Mouse (Mus musculus) right cerebral cortex, postnatal 14 days (tissue): Measurements from ENCODE around the gene Nkapl.
A peak's percentile ranks its signal among the peaks of the same experiment; 100 is the strongest.
"Not testable (repeated sequence)": the region's sequence is repeated elsewhere in the genome, so short reads cannot be mapped to it uniquely, and the experiment has no call there.

Experiments used
- DNase-seq: peaks from one replicate; pipeline ENCODE4 v3.0.0; 2022

The Nkapl gene

DNA sequence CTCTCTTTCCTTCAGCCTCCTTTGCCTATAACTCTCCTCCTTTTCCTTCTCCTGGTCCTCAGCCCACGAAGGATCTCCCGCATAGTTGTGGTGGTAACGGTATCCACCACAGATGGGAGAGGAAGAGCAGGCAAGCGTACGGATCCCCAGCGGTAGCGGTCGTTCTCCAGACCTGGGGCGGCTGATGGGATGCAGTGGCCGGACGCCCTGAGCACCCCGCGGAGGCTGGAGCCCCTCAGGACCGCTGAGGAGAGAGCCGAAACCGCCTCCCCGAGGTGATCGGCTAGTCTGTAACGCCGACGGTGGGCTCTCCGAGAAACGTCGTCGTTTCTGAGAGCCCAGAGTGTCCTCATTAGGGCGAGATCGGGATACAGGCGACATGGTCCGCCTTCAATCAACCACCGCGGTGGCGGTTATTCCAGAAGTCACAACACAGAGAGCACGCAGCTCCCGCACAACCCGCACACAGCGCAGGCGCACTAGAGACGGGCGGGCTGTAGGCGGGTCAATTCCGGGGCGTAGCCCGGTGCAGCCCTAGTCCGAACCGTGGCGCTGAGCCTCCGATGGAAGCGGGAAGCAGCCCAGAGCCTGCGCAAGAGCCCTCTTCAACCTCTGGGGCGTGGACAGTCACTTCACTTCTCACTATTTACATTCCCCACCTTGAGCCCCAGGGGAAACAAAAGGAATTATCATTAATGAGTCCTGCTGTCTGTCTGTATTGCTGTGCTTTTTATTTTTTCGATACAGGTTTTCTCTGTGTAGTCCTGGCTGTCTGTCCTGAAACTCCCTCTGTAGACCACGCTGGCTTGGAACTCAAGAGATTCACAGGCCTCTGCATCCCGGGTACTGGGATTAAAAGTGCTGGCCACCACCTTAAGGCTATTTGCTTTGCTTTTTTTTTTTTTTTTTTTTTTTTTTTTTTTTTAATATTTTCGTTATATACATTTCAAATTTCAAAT is at the start of gene Nkapl:
TSS of gene Nkapl (minus strand) at position 449 of the 959 bp plus-strand sequence.
- DNase-seq: peak; percentile 71

DNA sequence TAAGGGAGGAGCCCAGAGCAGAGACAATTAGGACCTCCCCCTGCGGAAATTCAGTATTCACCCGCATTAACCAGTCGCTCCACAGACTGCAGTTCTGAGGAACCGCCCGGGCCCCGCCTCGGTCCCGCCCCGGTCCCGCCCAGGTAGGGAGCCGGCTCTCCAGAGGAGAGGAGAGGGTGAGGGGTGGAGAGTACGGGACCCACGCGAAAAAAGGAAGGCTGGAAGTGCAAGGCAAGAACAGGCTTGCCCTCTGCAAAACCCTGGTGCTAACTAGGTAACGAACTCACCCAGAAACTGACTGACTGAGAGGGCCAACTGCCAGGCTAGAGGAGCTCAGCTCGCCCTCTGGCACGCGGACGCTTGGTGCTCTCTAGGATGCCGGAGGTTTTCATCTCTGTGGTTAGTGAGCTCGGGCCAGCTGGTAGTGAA is 37.9 kb upstream of the Nkapl start:
- peak; percentile 60 for DNase-seq

DNA sequence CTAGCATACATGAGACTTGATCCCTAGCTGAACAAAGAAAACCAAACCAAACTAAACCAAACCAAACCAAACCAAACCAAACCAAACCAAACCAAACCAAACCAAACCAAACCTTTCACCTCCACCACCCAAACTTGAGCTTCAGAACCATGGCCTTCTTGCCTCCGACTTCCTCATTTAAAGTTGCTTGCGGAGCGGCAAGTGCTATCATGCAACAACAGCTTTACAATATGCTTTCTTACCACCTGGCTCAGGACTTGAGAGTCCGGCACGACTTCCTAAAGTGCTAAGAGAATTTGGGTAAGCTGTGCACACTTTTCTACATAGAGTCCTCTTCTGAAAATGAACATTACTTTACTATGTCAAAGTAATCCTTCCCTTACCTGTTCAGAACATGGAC is 34.0 kb upstream of the Nkapl start:
- DNase-seq: no peak

DNA sequence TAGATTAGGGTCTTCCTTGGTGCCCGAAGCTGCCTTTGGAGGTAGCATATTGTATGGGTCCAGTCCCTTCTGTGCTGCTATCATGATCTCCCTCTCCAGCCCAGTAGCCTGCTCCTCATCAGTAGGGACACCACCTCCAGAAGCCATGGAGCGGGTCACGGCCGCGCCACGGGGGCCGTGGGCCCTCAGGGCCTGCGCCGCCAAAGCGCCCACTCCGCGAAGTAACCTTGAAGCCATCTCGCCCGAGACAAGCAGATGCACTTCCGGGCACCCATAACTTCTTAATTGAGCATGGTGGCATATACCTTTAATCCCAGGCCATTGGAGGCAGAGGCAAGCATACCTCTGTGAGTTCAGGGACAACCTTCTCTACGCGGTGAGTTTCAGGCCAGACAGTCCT is 32.9 kb upstream of the Nkapl start, which contains the start of gene Gm11273:
TSS of gene Gm11273 (minus strand) at position 237 of the 400 bp plus-strand sequence.
- DNase-seq: not testable (repeated sequence)

DNA sequence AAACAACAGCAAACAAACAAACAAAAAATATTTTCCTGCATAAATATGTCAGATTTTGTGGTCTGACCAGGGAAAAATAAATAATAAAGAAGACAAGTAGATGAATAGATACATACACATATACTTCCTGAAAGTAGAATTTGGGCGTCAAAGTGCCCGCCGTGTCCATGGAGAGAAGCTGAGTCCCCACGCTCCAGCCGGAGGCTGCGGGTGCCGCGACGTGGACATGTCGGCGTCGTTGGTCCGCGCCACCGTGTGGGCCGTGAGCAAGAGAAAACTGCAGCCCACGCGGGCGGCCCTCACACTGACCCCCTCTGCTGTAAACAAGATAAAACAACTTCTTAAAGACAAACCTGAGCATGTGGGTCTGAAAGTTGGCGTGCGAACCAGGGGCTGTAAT is 26.8 kb upstream of the Nkapl start, which contains the start of gene AK157302:
TSS of gene AK157302 (plus strand) at position 144 of the 400 bp plus-strand sequence.
- DNase-seq: peak; percentile 14

DNA sequence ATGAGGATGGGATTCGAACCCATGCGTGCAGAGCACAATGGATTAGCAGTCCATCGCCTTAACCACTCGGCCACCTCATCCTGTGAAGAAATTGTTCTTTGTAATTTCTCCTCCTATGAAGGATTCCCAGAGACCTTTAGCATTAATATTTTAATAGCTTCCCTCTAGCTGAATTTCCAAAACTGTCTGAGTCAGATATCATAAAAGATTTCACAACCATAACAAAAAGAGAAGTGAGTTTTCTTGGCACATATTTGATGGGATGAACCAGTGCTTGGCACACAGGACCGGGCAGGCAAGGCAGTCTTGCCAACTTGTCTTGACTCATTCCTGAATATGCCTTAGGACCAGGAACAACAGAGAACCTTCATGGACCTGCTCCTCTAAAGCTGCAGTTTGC is 24.5 kb upstream of the Nkapl start:
- DNase-seq: no peak

DNA sequence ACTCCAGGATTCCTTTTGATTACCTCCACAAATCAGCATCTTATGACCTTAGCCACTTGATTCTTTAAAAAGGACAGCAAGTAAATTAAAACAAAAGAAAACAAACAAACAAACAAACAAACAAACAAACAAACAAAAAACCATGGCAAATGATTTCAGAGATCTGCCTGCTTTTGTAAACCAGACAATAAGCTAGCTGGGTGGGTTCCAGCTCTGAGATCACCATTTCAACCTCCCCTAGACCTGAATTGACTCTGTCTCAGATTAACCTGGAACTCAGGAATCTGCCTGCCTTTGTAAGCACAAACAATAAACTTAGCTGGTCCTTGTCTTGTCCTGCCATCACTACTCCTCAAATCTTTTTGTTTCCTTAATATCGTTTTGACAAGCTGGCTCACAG is 18.6 kb upstream of the Nkapl start:
- no peak for DNase-seq

DNA sequence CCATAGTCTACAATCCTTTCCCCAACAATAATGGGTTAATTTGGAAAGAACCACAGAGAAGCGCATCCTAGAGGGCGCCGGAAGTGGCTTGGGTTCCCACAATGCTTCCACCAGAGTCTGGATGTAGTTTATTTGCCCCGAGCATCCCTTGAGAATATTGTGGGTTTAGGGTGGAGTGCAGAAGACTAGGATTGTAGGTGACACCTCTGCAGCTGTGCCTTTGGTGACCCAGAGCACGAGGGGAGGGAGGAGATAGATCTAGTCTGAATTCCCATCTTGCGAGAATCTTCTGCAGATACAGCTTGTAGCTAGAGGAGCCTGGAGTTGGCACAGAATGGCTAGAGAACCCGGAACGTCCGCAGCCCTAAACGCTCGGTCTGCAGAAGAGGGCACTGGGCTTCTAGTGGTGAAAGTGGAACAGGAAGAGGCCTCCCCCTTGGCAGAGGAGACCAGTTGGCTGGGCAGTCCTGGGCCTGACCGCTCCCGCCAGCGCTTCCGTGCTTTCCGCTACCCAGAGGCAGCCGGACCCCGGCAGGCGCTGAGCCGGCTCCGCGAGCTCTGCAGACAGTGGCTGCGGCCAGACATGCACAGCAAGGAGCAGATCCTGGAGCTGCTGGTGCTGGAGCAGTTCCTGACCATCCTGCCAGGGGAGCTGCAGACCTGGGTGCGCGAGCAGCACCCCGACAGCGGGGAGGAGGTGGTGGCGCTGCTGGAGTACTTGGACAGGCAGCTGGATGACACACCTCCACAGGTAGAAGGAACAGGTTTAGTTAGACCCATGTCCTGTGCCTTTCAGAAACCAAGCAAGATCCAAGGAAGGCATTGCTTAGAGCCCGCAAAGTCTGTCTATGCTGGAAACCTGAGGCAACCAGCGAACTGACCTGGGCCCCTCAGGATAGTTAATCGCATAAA is 10.7 kb upstream of the Nkapl start, which contains the start of the genes Zkscan4 and Gm10065:
TSS of gene Zkscan4 (plus strand) at position 149 of the 912 bp plus-strand sequence.
TSS of gene Gm10065 (minus strand) at position 683 of the 912 bp plus-strand sequence.
- DNase-seq: peak; percentile 72

DNA sequence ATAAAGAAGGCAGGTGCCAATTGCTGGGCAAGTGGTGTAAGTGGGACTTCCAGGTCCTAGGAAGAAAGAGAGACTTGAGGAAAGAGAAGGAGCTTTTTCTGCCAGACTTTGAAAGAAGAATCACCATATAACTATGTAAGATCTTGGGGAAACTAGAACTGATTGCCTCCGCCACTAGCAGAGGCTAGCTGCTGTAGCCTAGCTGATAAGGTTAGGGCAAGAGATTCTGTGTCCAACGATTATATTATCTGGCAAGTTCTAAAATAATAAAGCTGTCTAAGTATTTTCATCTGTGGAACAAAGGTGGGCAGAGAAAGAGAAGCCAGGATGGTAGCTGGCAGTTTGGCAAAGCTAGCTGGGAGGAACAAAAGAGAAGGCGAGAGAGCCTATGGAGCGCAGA is 4.1 kb upstream of the Nkapl start:
- no peak for DNase-seq

DNA sequence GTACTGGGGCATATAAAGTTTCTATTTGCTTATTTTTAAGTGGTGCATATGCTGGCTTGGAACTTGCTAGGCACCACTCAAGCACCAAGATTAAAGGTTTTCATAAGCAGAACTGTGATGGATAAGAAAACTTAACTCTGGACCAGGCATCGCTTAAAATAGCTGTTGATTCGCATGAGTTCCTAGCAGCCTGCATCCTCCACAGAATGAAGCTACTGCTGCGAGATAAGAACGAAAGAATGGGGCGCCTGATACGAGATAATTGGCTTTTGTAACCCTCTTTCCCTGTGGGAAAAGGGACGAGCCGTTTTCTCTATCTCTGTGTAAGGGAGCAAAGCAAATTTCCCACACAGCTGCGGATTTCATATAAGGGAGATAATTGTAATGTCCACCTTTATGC is 788 bp upstream of the Nkapl start:
- DNase-seq: no peak

DNA sequence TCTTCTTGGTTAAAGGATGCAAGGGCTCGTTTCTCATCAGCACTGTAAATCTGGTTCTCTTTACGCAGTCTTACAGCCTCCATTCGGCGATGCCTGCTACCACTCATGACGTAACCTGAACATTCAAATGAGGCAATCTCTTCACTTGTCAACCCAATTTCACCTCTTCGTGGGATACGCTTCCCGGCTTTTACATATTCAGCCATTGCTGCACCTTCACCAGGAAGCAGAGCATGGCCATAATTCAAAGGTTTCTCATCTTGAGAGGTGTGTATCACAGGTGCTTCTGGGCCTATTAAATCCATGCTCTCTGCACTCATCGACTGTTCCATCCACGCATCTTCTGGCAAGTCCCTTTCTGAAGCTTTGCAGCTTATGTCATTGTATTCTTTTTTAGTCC is 973 bp downstream of the Nkapl start:
- DNase-seq: no peak

DNA sequence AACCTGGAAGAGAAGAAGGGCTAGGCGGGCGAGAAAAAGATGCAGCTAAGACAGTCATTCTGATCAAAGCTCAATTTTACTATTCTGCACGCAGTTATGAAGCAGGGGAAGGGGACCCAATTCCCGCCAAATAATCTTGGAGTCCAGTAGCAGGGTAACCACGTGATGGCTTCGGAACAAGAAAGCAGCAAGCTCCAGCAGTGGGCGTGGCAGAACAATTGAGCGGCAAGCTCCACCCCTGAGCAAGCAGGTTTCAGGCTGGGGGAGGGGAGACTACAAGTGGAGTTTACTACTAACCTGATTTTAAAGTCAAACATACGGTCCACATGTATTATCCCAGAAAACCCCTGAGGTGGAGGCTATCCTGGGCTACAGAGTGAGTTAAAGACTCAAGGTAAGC is 5.8 kb downstream of the Nkapl start:
- not testable (repeated sequence) for DNase-seq

DNA sequence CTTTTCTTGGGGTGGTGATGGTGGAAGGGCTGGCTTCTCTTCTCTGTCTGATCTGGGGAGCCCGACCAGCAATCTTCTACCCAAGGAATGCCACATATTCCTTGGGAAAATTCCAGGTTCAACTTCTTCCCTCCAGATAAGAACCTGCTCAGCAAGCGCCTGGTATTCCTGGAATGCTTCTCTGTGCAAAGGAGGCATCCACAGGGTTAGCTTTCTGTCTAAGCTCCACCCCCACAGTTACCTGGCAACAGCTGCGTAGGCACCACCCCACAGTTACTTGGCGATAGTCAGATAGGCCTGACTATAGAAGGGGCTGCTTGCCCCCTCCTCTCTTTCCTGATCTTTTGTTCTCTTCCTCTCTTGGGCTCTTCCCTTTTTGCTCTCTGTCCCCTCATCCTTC is 12.0 kb downstream of the Nkapl start:
- no peak for DNase-seq

DNA sequence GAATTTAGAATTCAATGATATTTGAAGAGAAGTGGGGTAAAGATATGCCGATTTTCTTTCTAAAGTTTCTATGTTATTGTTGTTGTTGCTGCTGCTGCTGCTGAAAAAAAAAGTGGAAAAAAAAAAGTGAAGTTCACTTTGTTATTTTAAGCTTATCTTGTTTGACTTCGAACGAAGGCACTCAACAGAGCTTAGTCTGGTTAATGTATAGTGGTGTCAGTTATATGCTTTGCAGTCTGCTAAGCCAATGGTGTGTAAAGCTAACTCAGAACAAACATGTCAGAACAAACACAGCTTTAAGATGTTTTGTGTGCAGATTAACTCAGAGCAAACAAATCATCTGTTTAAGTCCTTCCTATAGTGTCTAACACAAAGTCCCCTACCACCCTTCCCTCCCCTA is 14.2 kb downstream of the Nkapl start:
- DNase-seq: no peak

DNA sequence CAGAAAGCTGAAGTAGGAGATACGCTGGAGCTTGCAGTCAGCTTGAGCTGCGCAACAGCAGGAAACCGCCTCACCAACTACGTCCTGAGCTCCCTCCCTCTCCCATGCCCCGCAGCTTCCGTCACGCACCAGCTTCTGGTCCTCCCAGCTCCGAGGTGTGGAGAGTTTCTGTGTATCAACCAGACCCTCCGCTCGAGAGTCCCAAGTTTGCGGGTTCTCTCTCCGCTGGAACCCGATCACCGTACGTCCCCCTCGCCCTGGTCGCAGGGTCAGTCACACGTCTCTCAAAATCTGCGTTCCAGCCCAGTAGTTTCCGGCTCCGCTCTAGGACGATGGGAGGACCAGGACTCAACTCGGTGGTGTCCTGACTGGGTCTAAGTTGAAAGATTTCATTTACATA is 14.9 kb downstream of the Nkapl start, which contains the start of gene Zscan26:
TSS of gene Zscan26 (minus strand) at position 282 of the 400 bp plus-strand sequence.
- peak; percentile 70 for DNase-seq

DNA sequence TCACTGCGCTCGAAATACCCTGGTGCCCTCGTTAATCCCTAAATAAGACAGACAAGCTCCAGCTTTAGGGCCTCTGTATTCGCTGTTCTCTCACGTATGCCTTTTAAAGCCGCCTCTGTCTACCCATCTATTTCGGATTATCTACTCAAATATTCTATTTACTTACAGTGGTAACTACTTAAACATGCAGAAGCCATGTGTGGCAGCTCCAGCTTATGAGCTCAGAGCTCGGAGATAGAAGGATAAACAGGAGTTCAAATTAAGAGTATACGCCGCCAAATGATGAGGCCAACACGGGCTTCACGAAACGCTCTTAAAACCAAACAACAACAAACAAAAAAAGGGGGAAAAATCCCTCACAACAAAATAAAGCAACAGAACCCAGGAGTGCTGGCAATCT is 15.3 kb downstream of the Nkapl start:
- no peak for DNase-seq

DNA sequence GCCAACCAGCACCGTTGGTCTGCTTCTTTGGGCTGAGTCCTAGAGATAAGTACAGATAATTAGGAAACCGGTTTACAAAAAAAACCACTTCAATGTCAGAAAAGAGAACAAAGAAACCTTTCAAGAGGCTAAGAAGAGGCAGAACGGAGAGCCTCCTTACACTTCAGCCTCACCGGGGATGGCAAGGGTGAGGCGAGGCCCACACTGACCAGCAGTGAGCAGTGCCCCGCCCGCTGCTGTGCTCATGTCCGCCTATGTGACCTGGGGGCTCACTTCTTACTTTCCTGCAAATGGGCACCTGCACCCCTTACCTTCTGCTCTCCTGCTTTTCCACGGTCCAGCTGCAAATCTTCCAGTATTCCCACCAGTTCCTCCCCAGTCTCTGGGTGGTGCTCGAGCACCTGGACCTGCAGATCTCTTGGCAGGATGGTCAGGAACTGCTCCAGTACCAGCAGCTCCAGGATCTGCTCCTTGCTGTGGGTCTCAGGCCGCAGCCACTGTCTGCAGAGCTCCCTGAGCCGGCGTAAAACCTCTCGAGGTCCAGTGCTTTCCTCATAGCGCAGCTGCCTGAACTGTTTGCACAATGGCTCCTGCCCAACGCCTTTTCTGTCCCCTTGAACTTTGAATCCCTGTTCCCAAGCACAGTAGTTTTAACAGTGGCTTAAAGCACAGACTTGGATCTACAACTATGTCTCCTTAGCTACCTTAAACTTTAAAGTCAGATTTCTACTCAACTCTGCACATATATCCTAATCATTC is 20.3 kb downstream of the Nkapl start:
- DNase-seq: no peak

DNA sequence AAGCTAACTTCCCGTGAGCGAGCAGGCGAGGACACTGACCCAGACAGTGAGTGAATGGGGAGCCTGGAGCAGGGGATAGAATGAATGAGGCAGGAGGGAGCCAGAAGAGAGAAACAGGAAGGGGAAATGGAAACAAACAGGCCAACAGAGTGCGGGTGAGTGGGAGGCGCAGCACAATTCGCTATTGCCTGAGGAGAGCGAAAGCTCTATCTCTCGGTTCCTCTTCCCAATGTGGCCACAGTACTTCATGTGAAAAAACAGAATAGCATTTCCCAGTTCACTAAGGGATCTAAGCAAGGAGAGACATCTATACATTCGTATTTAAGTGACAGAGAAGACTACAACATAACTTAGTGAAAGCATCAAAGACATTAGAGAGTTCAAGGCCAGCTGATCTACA is 21.5 kb downstream of the Nkapl start:
- DNase-seq: no peak

DNA sequence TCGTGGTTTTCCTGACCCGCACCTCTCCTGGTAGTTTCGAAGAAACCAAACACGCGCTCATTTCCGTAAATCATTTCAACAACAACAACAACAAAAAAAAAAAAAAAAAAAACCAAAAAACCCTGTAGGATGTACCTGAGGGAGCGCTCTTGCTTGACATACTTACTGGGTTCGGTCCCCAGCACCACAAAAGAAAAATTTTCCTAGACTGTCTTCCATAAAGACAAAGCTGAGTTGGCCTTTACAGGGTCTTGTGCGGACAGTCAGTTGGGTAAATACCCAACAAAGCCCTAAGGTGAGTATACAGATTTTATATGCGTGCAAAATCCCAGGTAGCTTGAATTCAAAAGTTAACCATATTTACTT is 27.1 kb downstream of the Nkapl start:
- DNase-seq: no peak

DNA sequence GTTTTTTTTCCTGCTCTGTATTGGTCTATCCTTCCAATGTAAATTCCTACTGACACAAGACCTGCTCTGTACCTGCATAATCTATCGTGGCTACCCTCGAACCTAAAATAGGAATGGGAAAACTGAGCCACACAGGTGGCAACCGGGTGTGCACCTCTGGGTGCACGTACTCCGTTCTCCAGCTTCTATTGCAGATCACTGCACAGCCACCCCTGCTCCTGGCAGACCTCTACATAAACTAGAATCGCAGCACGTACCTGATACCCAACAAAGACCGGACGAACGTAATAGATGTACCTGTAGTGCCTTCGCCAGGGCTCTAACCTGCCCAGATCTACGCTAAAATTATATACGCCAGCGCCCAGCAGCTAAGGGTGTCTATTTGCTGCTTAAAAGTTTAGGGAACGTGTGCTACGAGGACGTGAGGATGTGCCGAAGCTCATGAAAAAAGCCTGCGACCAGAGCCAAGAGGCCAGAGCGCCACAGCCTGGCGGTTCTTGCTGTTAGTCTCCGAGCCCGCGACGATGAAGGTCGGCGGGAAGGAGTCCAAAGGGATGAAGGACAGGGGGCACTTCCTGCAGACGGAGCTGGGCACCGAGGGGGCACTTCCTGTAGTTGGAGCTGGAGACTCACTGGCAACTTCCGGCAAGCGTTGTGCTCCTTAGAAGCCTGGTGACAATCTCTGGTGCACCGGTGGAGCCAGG is 27.7 kb downstream of the Nkapl start, which contains the start of gene Pgbd1:
TSS of gene Pgbd1 (minus strand) at position 556 of the 704 bp plus-strand sequence.
- DNase-seq: peak; percentile 73

DNA sequence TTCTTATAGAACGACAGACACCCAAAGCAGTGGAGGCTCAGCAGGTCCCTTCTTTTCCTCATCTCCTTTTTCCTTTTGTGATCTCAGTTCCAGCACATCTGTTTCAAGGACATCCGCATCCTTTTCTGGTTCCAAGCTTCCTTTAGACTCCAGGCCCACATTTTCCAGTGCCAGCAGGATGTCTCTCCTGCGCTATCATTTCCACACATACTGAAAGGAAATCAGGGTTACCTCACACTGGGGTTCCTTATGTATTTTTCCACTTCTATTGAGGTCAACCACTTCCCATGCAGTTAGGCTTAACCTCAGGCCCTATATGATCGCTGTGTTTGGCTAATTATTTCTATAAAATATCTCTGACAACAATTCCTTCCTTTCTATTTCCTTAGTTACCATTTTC is 32.8 kb downstream of the Nkapl start:
- DNase-seq: no peak

DNA sequence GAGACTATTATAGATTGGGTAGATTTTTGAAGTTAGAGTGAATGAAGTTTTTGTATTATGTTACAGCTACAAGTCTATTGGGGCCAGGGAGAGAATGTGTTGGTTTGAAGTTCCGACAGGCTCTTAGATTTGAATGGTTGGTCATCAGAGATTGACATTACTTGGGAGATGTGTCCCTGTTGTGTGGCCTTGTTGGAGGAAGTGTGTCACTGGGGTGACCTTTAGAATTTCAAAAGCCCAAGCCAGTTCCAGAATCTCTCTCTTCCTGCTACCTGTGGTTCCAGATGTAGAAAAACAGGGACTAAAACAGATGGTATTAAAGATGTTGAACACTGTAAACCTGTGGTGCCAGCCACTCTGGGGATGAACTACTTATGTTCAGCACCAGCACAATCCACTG is 40.7 kb downstream of the Nkapl start:
- DNase-seq: no peak
